Mouse (Mus musculus): ENCODE results near the gene Hfe2.

DNA sequence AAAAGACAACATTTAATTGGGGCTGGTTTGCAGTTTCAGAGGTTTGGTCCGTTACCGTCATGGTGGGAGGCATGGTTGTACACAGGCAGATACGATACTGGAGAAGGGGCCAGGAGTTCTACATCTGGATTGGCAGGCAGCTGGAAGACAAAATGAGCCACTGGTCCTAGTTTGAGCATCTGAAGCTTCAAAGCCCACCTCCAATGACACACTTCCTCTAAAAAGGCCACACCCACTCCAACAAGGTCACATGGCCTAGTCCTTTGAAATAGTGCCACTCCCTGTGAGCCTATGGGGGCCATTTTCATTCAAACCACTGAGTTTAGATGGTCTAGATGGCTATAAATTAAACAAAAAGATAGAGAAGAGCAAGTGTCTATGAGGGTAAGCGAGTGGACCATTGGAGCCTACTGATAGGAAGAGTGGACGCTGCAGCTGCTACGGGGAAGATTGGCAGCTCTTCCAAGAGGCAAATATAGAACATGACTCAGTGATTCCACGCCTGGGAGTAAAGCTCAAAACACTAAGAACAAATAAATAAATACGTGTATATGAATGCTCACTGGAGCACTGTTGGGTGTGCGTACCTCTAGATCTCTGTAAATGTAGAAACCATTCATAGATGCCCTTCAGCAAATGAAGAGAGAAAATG, 18.4 kb upstream of the Hfe2 start:
- no peak for TF ChIP-seq CTCF (IDR thresholded peaks at IDR 0.05; ENCODE audit: low read depth)
- TF ChIP-seq EP300 (optimal IDR thresholded peaks at IDR 0.05): no peak
